Mouse (Mus musculus) inflammation-experienced regulatory T-cells (primary cell): Measurements from ENCODE around the gene Ctnnd1. TPM values are rescaled to one million over a fixed set of nuclear protein-coding genes. Genes with fewer than 3 reads are reported as not detected.

Experiments
- polyA plus RNA-seq, 2 experiments: library from polyadenylated mRNA; unstranded; fragments of 100-300 nt; shearing (Covaris generic); gene quantifications; one replicate each; pipeline ENCODE4 v1.2.1; 2017

Gene Ctnnd1
- polyA plus RNA-seq: 1 to 10 TPM in 1 of 2 experiments, not detected in 1; 1.3 TPM

GRCm38 (mm10) chr2:84650464-84651195 lies at the start of gene Ctnnd1:
Gene Ctnnd1, minus strand, starts transcription at chr2:84650765.

DNA sequence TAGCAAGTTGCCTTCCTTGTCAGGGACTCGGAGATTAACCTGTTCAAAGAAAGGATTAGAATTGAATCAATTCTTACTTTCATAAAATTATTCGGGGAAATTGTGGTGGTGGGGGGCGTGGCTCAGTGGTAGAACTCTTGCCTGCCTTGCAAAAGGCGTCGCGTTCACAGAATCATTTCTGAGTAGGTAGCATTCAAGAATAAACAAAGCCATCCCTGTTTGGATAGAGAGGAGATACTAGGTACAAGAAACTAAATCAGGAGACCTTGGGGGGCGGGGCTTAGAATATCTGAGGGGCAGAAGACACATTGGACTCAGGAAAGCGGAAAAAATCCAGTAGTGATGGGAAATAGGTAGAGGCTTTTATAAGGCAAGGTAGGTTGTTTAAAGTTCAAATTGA lies 28.5 kb upstream of the Ctnnd1 start, which contains the start of gene Tmx2:
Gene Tmx2 (minus strand): TSS at position 125 of the 400 bp plus-strand sequence.

DNA sequence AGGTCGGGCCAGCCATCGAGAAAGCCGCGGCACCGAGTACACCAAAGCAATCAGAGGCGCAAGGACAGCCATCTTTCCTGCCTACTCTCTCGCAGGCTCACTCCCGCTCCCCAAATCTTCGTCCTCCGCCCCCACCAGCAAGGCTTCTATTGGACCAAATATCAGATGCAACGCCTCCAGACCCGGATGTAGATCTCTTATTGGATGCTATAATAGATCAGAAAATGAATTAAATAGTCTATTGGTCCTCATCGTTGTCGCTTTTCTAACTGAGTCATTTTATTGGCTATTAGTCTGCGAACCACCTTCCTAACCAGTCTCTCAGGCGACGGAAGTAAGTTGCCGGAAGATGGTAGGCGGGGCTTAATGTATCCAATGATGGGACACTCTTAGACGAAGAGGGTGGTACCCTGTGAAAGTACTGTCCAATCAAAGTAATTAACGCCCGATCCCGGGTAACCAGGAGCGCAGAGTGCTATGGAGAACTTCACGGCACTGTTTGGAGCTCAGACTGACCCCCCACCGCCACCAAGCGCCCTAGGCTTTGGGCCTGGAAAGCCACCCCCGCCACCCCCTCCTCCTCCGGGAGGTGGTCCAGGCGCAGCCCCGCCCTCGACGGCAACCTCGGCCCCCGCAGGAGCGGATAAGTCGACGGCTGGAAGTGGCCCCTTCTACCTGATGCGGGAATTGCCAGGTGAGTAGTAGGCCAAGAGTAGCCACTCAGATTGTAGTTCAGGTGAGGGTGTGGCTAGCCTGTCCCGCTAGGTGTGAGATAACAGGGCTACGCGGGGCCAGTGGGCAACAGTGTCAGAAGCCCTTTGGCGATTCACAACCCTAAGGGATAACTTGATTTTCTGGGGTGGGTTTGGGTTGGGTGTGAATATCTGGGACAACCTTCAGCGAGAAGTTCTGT lies 27.7 kb upstream of the Ctnnd1 start, which contains the start of the genes Gm28635 and Med19:
Gene Gm28635 (minus strand): TSS at position 74 of the 913 bp plus-strand sequence.
Gene Med19 (plus strand): TSS at position 435 of the 913 bp plus-strand sequence.

DNA sequence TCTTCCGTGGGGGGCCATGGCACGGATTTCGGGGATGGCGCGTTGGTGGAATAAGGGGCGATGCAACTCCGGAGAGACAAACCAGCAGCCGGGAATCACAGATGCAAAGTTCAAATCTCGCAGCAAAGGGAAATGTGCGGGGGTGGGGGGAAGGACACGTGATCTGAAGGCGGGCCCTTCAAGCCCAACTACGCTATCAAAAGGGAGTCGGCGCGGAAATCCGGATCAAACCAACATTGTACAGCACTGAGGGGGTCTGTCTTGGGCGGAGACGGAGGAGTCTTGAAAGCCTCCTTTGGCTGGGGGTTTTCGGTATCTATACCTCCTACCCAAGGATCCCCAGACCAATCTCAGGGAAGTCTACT lies 20.0 kb upstream of the Ctnnd1 start, which contains the start of gene Selenoh:
Gene Selenoh (minus strand): TSS at position 202 of the 365 bp plus-strand sequence.

GRCm38 (mm10) chr2:84658806-84659205 lies 8.2 kb upstream of the Ctnnd1 start, which contains the start of gene Btbd18:
Gene Btbd18, plus strand, starts transcription at chr2:84659079.

Other genes starting within 250 kb of the Ctnnd1 start
- 10 to 100 TPM; 22.7 to 35.3 TPM for gene Calcrl, start 225.4 kb downstream of the Ctnnd1 start, polyA plus RNA-seq
- gene Tfpi, start 174.0 kb downstream of the Ctnnd1 start, polyA plus RNA-seq: 10 to 100 TPM in 1 of 2 experiments, 1 to 10 TPM in 1; 3.5 to 11.9 TPM
- 1 to 10 TPM in 1 of 2 experiments, under 1 TPM in 1; 0.23 to 2.7 TPM for gene Btbd18, start 8.3 kb upstream of the Ctnnd1 start, polyA plus RNA-seq
- 10 to 100 TPM; 75.6 to 81.6 TPM for gene Selenoh, start 20.0 kb upstream of the Ctnnd1 start, polyA plus RNA-seq
- gene Gm28635, start 27.3 kb upstream of the Ctnnd1 start, polyA plus RNA-seq: not detected
- gene Med19, start 27.6 kb upstream of the Ctnnd1 start, polyA plus RNA-seq: 10 to 100 TPM; 38.9 to 41.3 TPM
- 100 to 1,000 TPM in 1 of 2 experiments, 10 to 100 TPM in 1; 98.7 to 114 TPM for gene Tmx2, start 28.4 kb upstream of the Ctnnd1 start, polyA plus RNA-seq
- gene Zdhhc5, start 64.4 kb upstream of the Ctnnd1 start, polyA plus RNA-seq: 10 to 100 TPM; 50.2 to 64.0 TPM
- gene Clp1, start 76.6 kb upstream of the Ctnnd1 start, polyA plus RNA-seq: 10 to 100 TPM; 52.6 to 66.0 TPM
- 1 to 10 TPM in 1 of 2 experiments, under 1 TPM in 1; 0.70 to 3.7 TPM for gene Ypel4, start 83.3 kb upstream of the Ctnnd1 start, polyA plus RNA-seq
- not detected for gene Gm19426, start 92.9 kb upstream of the Ctnnd1 start, polyA plus RNA-seq
- gene Serping1, start 124.7 kb upstream of the Ctnnd1 start, polyA plus RNA-seq: 1 to 10 TPM in 1 of 2 experiments, not detected in 1; 1.2 TPM
- 10 to 100 TPM; 24.6 to 55.7 TPM for gene Ube2l6, start 148.1 kb upstream of the Ctnnd1 start, polyA plus RNA-seq
- under 1 TPM in 1 of 2 experiments, not detected in 1; 0.37 TPM for gene Smtnl1, start 171.9 kb upstream of the Ctnnd1 start, polyA plus RNA-seq
- gene Timm10, start 176.2 kb upstream of the Ctnnd1 start, polyA plus RNA-seq: 10 to 100 TPM; 28.3 to 30.9 TPM
- gene Slc43a1, start 188.1 kb upstream of the Ctnnd1 start, polyA plus RNA-seq: 1 to 10 TPM; 1.3 to 3.9 TPM
- gene Rtn4rl2, start 235.9 kb upstream of the Ctnnd1 start, polyA plus RNA-seq: not detected